Mouse (Mus musculus) CH12.LX (cell line): Measurements from ENCODE around the gene Brd2. TPM values are rescaled to one million over a fixed set of nuclear protein-coding genes. Genes with fewer than 3 reads are reported as not detected.
A peak's percentile ranks its signal among the peaks of the same experiment; 100 is the strongest.

Experiments used
- DNase-seq: peaks from one replicate; pipeline ENCODE4 v3.0.0-alpha.2; 2013; ENCODE audit errors: extremely low read depth
- H3K27ac ChIP-seq: 2 replicates; pipeline ENCODE4 v1.5.1; 2012; ENCODE audit warnings: low read depth, mild to moderate bottlenecking, control low read depth, moderate library complexity; ENCODE audit not compliant: insufficient read depth
- H3K27me3 ChIP-seq: replicated peaks from 2 replicates; pipeline ENCODE3; 2012; ENCODE audit warnings: inconsistent platforms
- H3K36me3 ChIP-seq, 2 experiments: replicated peaks in 1 of 2; 2 replicates each; pipeline versions ENCODE3 to v1.6.1; 2012; ENCODE audit warnings: inconsistent platforms in 1 of 2, low read length in 1 of 2, mild to moderate bottlenecking in 1 of 2, mixed read lengths in 1 of 2, moderate library complexity in 1 of 2; ENCODE audit not compliant: control insufficient read depth in 1 of 2, insufficient read depth in 1 of 2
- H3K4me1 ChIP-seq, 2 experiments: 2 replicates each; pipeline ENCODE4 v1.6.1; 2012; ENCODE audit warnings: inconsistent platforms in 1 of 2, moderate library complexity in 1 of 2; ENCODE audit not compliant: insufficient read depth in 2 of 2, control insufficient read depth in 1 of 2
- H3K4me2 ChIP-seq: 2 replicates; pipeline ENCODE4 v1.6.1; 2012; ENCODE audit warnings: low read depth, mild to moderate bottlenecking, control low read depth; ENCODE audit not compliant: poor library complexity, insufficient read depth, severe bottlenecking
- H3K4me3 ChIP-seq, 3 experiments: fragments of 150-350 bp in 1 of 3; sonication (generic) in 1 of 3; replicated peaks in 1 of 3; 2 replicates each; pipeline versions ENCODE3 to v1.5.1; 2011 to 2012; ENCODE audit warnings: low read depth in 2 of 3, low read length in 2 of 3, mild to moderate bottlenecking in 2 of 3, moderate library complexity in 2 of 3, control low read depth in 1 of 3, improper control_type of control experiment in 1 of 3, inconsistent platforms in 1 of 3, mixed read lengths in 1 of 3; ENCODE audit not compliant: poor library complexity in 1 of 3
- H3K79me2 ChIP-seq: replicated peaks from 2 replicates; pipeline ENCODE4 v1.6.1; 2012; ENCODE audit warnings: mild to moderate bottlenecking, moderate library complexity; ENCODE audit not compliant: control insufficient read depth, poor library complexity, insufficient read depth, severe bottlenecking; ENCODE audit errors: extremely low read depth
- H3K9ac ChIP-seq: 2 replicates; pipeline ENCODE4 v1.6.1; 2012; ENCODE audit warnings: low read depth, mild to moderate bottlenecking, control low read depth, moderate library complexity; ENCODE audit not compliant: insufficient read depth
- H3K9me3 ChIP-seq: replicated peaks from 2 replicates; pipeline ENCODE3; 2012; ENCODE audit warnings: low read length, inconsistent platforms, mixed read lengths
- MEF2A ChIP-seq: IDR thresholded peaks from 2 replicates; pipeline ENCODE4 v1.6.1; 2014; ENCODE audit warnings: low read depth, mild to moderate bottlenecking, inconsistent platforms, low read length, improper control_type of control experiment, borderline replicate concordance
- MYC ChIP-seq: IDR thresholded peaks from 2 replicates; pipeline ENCODE4 v1.6.1; 2011; ENCODE audit warnings: low read depth, mild to moderate bottlenecking, improper control_type of control experiment, low read length
- NELFE ChIP-seq: IDR thresholded peaks from 2 replicates; pipeline ENCODE4 v1.6.1; 2011; ENCODE audit warnings: low read depth, low read length, improper control_type of control experiment
- POLR2AphosphoS2 ChIP-seq: IDR thresholded peaks from 2 replicates; pipeline ENCODE4 v1.6.1; 2011; ENCODE audit warnings: low read depth, low read length, improper control_type of control experiment
- SIN3A ChIP-seq: IDR thresholded peaks from 2 replicates; pipeline ENCODE4 v1.6.1; 2012; ENCODE audit warnings: low read length, improper control_type of control experiment, inconsistent platforms
- SMC3 ChIP-seq: IDR thresholded peaks from 2 replicates; pipeline ENCODE4 v1.6.1; 2011; ENCODE audit warnings: low read depth, low read length, improper control_type of control experiment
- TCF12 ChIP-seq: IDR thresholded peaks from 2 replicates; pipeline ENCODE4 v1.6.1; 2014; ENCODE audit warnings: low read depth, mild to moderate bottlenecking, inconsistent platforms, low read length, improper control_type of control experiment
- ZC3H11A ChIP-seq: IDR thresholded peaks from 2 replicates; pipeline ENCODE4 v1.6.1; 2012; ENCODE audit warnings: low read depth, mild to moderate bottlenecking, inconsistent platforms, low read length, improper control_type of control experiment
- ZNF384 ChIP-seq: IDR thresholded peaks from 2 replicates; pipeline ENCODE4 v1.6.1; 2012; ENCODE audit warnings: low read depth, low read length, improper control_type of control experiment, inconsistent platforms
- dilution Hi-C: fragments of 300-500 bp; cut with MboI; formaldehyde crosslinking; loops from 2 replicates; pipeline ENCODE4 v1.14.3; 2020; ENCODE audit warnings: low sequenced_read_pairs; ENCODE audit not compliant: extremely low pct_unique_long_range_greater_than_20kb, extremely low pct_ligation_motif_present
- in situ Hi-C: fragments of 300-500 bp; cut with MboI; formaldehyde crosslinking; loops from 3 replicates; pipeline ENCODE4 v1.14.3; 2019; ENCODE audit warnings: low sequenced_read_pairs, low pct_ligation_motif_present, low pct_unique_long_range_greater_than_20kb, mixed read lengths
- polyA plus RNA-seq: library from polyadenylated mRNA; unstranded; fragments of >175 nt; gene quantifications from 2 replicates; pipeline ENCODE4 v1.2.1, GENCODE M21; 2012; ENCODE audit warnings: low read depth; ENCODE audit not compliant: insufficient read length
- total RNA-seq, 2 experiments: library from RNA; depleted of rRNA; stranded (reverse); fragments of 300-350 nt in 1 of 2; fragments of >200 nt in 1 of 2; gene quantifications; 2 replicates each; pipeline ENCODE4 v1.2.3; 2012 to 2014

Gene Brd2
- total and polyA plus RNA-seq, 3 experiments = 101 to 247 (median 141) TPM

- no peak overlapping the region for H3K4me3 ChIP-seq
- no peaks in the 10 kb centered on the region for H3K27me3 ChIP-seq
- peaks cover 0 to 19% of the 10 kb centered on the region in 2 experiments for H3K36me3 ChIP-seq
- DNase-seq = no peak
- H3K4me2 ChIP-seq = no peak overlapping the region
- dilution Hi-C loops (no loop called here), in situ Hi-C loops (loop anchor here (5.0 kb wide), 2 partner anchors 33 to 37 kb away; partner anchors contain the start of gene H2-Oa)
- no peaks in the 10 kb centered on the region; the same call in 1 of the 2 replicates for H3K79me2 ChIP-seq
- H3K9ac ChIP-seq = no peak overlapping the region
- peak; percentile 11; the same call in 1 of the 2 replicates for TF ChIP-seq POLR2AphosphoS2
- TF ChIP-seq NELFE = no peak
- no peak overlapping the region for H3K27ac ChIP-seq
- peaks cover 8 to 46% of the 10 kb centered on the region in 2 experiments for H3K4me1 ChIP-seq
- no peaks in the 10 kb centered on the region for H3K9me3 ChIP-seq
Observed at GRCm38 (mm10) chr17:34128944-34129791, 6.7 kb upstream of the Brd2 start.

- no peak overlapping the region for H3K9ac ChIP-seq
- in situ Hi-C loops = loop anchor here (5.0 kb wide), 2 partner anchors 34 to 36 kb away; partner anchors contain the start of gene H2-Oa
- no peak overlapping the region for H3K4me2 ChIP-seq
- H3K4me1 ChIP-seq = peaks cover 11 to 51% of the 10 kb centered on the region in 2 experiments
- no peak overlapping the region for H3K27ac ChIP-seq
- H3K27me3 ChIP-seq = no peaks in the 10 kb centered on the region
- no peak for TF ChIP-seq MYC
- no peak for TF ChIP-seq SMC3
- TF ChIP-seq ZC3H11A = no peak
- no peak for TF ChIP-seq TCF12
- TF ChIP-seq SIN3A = no peak
- no peak for TF ChIP-seq MEF2A
- H3K79me2 ChIP-seq = peaks cover 5% of the 10 kb centered on the region
- H3K9me3 ChIP-seq = no peaks in the 10 kb centered on the region
- dilution Hi-C loops = no loop called here
- H3K4me3 ChIP-seq = no peak overlapping the region
- DNase-seq = no peak
- peaks cover 0 to 21% of the 10 kb centered on the region in 2 experiments for H3K36me3 ChIP-seq
Observed at GRCm38 (mm10) chr17:34128264-34128937, 6.0 kb upstream of the Brd2 start.

GRCm38 (mm10) chr17:34127475-34127874 lies 5.0 kb upstream of the Brd2 start:
- dilution Hi-C loops (no loop called here), in situ Hi-C loops (loop anchor here (5.0 kb wide), 2 partner anchors 35 kb away; partner anchors contain the start of gene H2-Oa)
- H3K27me3 ChIP-seq = no peaks in the 10 kb centered on the region
- no peak overlapping the region for H3K4me3 ChIP-seq
- no peak overlapping the region for H3K4me2 ChIP-seq
- no peak; the same call in 1 of the 2 replicates for TF ChIP-seq ZNF384
- no peak overlapping the region for H3K9ac ChIP-seq
- peaks cover 11 to 51% of the 10 kb centered on the region in 2 experiments for H3K4me1 ChIP-seq
- DNase-seq = no peak
- H3K36me3 ChIP-seq = peaks cover 0 to 21% of the 10 kb centered on the region in 2 experiments
- H3K9me3 ChIP-seq = no peaks in the 10 kb centered on the region
- peaks cover 9% of the 10 kb centered on the region for H3K79me2 ChIP-seq
- H3K27ac ChIP-seq = no peak overlapping the region
